Comparison of ENCODE assay signal across 1 mouse cellular context in the genomic region with DNA sequence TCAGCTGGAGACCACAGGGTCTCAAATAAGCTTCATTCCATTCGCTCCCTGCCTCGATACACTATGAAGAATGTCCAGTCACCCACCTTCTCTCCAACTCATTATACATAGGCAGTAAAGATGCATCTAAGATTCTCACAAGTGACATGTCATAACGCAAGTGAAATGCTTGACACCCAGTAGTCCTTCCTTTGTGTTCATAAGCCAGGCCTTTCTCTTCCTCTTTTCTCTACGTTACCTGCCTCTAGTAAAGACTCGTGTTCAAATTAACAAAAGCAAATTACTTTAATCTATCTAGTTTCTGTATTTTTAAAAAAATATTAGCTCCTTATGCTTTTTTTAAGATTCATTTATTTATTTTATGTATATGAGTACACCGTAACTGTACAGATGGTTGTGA.
TF ChIP-seq lines count a peak whose summit lies in the region.

No protein-coding gene starts in this region.

TF ChIP-seq in MEL, 35 proteins besides CTCF, POLR2A, EP300 and RAD21 (continued from another document):
- TF ChIP-seq ELF1 (IDR thresholded peaks at IDR 0.05; ENCODE audit: low read depth, low read length) = no peak
- no peak for TF ChIP-seq E2F4 (IDR thresholded peaks at IDR 0.05; ENCODE audit: borderline replicate concordance, low read depth, low read length)
- no peak for TF ChIP-seq KAT2A (conservative IDR thresholded peaks at IDR 0.05; ENCODE audit: low read depth, low read length)
- no peak for TF ChIP-seq SMC3 (IDR thresholded peaks at IDR 0.05; ENCODE audit: low read depth, low read length)
- TF ChIP-seq ZKSCAN1 (IDR thresholded peaks at IDR 0.05; ENCODE audit: low read depth, low read length) = no peak
- TF ChIP-seq USF2 (IDR thresholded peaks at IDR 0.05; ENCODE audit: borderline replicate concordance in 1 of 2, insufficient read depth in 1 of 2, low read depth in 1 of 2, low read length in 2 of 2) = no peak
- TF ChIP-seq ETS1 (IDR thresholded peaks at IDR 0.05; ENCODE audit: low read depth, low read length) = no peak
- TF ChIP-seq ZC3H11A (IDR thresholded peaks at IDR 0.05; ENCODE audit: low read depth, low read length) = no peak
- TF ChIP-seq TAL1 (IDR thresholded peaks at IDR 0.05; ENCODE audit: low read length) = no peak
- no peak for TF ChIP-seq NELFE (IDR thresholded peaks at IDR 0.05; ENCODE audit: low read depth, low read length)
- TF ChIP-seq CHD1 (IDR thresholded peaks at IDR 0.05; ENCODE audit: low read depth, low read length) = no peak
- TF ChIP-seq MAZ (IDR thresholded peaks at IDR 0.05; ENCODE audit: low read depth, low read length) = no peak
- no peak for TF ChIP-seq MYC (IDR thresholded peaks at IDR 0.05; ENCODE audit: low read depth, low read length)
- TF ChIP-seq JUND (IDR thresholded peaks at IDR 0.05; ENCODE audit: low read depth, low read length) = no peak
- TF ChIP-seq POLR2AphosphoS2 (IDR thresholded peaks at IDR 0.05; ENCODE audit: low read length) = no peak
- no peak for TF ChIP-seq MEF2A (IDR thresholded peaks at IDR 0.05; ENCODE audit: extremely low read depth, insufficient replicate concordance, low read depth, low read length, poor library complexity, severe bottlenecking)
- no peak for TF ChIP-seq UBTF (IDR thresholded peaks at IDR 0.05; ENCODE audit: borderline replicate concordance, insufficient read depth, low read depth, low read length)
TF ChIP-seq in MEL: peak in this region for 0.
